Mouse (Mus musculus) ES-E14 (cell line): ENCODE results near the gene Tulp1.

Experiments
- HCFC1 ChIP-seq: IDR thresholded peaks from 2 replicates; pipeline ENCODE4 v1.6.1; 2012; ENCODE audit warnings: low read length, inconsistent platforms, borderline replicate concordance; ENCODE audit not compliant: insufficient read depth
- MAFK ChIP-seq: IDR thresholded peaks from 2 replicates; pipeline ENCODE4 v1.6.1; 2014; ENCODE audit warnings: mild to moderate bottlenecking, low read depth, low read length, inconsistent platforms; ENCODE audit not compliant: insufficient read depth
- ZC3H11A ChIP-seq: IDR thresholded peaks from 2 replicates; pipeline ENCODE4 v1.6.1; 2012; ENCODE audit warnings: low read depth, mild to moderate bottlenecking, inconsistent platforms, low read length, borderline replicate concordance
- ZNF384 ChIP-seq: IDR thresholded peaks from 2 replicates; pipeline ENCODE4 v1.6.1; 2012; ENCODE audit warnings: low read depth, low read length, inconsistent platforms

- no peak for TF ChIP-seq ZC3H11A
- no peak for TF ChIP-seq HCFC1
- no peak; the same call in 1 of the 2 replicates for TF ChIP-seq ZNF384
- TF ChIP-seq MAFK: no peak
Observed at GRCm38 (mm10) chr17:28408251-28408918, 43.4 kb upstream of the Tulp1 start.
